Comparison of ENCODE assay signal across 19 mouse cellular contexts in genomic region chr5:100929698-100930097, GRCm38 (mm10).
"Had no signal": no experiment of that assay in that cellular context is flagged by ENCODE, and none has a peak within 500 bp of the region (broad histone marks: within the 10 kb centered on the region; RNA-seq: fewer than 3 reads in every experiment).

No protein-coding gene starts in this region.

- H3K27me3 ChIP-seq: limb, embryonic 13.5 days; liver, embryonic 12.5 days; liver, embryonic 15.5 days; lung, embryonic 15.5 days; midbrain, embryonic 13.5 days had no signal

- H3K4me2 ChIP-seq: limb, embryonic 13.5 days; liver, embryonic 12.5 days; liver, embryonic 15.5 days; lung, embryonic 15.5 days; midbrain, embryonic 13.5 days had no signal

- H3K9me3 ChIP-seq: limb, embryonic 10.5 days; limb, embryonic 13.5 days; liver, embryonic 12.5 days; liver, embryonic 15.5 days; lung, embryonic 15.5 days; megakaryocyte, embryonic 14.5 days; midbrain, embryonic 10.5 days; midbrain, embryonic 13.5 days had no signal

- H3K27ac ChIP-seq: limb, embryonic 10.5 days; limb, embryonic 13.5 days; liver, embryonic 12.5 days; liver, embryonic 15.5 days; lung, embryonic 15.5 days; midbrain, embryonic 10.5 days; midbrain, embryonic 13.5 days had no signal

- H3K36me3 ChIP-seq: limb, embryonic 10.5 days; limb, embryonic 13.5 days; liver, embryonic 12.5 days; liver, embryonic 15.5 days; lung, embryonic 15.5 days; midbrain, embryonic 10.5 days; midbrain, embryonic 13.5 days had no signal

- H3K4me3 ChIP-seq: limb, embryonic 10.5 days; limb, embryonic 13.5 days; liver, embryonic 12.5 days; liver, embryonic 15.5 days; lung, embryonic 15.5 days; megakaryocyte, embryonic 14.5 days; midbrain, embryonic 10.5 days; midbrain, embryonic 13.5 days; myocyte had no signal

- H3K9ac ChIP-seq: limb, embryonic 13.5 days; liver, embryonic 12.5 days; liver, embryonic 15.5 days; lung, embryonic 15.5 days; midbrain, embryonic 13.5 days had no signal

- DNase-seq: kidney, adult 9 months; kidney, postnatal 14 days; kidney, postnatal 4 days; liver; lung, adult 18-20 months; lung, postnatal 10 days; lung, postnatal 36 days; thymus, adult 2 months; thymus, postnatal 4 days had no signal

- H3K4me1 ChIP-seq: limb, embryonic 10.5 days; limb, embryonic 13.5 days; liver, embryonic 12.5 days; liver, embryonic 15.5 days; lung, embryonic 15.5 days; megakaryocyte, embryonic 14.5 days; midbrain, embryonic 10.5 days; midbrain, embryonic 13.5 days had no signal

- ATAC-seq: liver, embryonic 12.5 days; midbrain, embryonic 13.5 days; midbrain, embryonic 16.5 days had no signal
